Mouse (Mus musculus): Measurements from ENCODE around the gene Ank2. TPM values are rescaled to one million over a fixed set of nuclear protein-coding genes. Genes with fewer than 3 reads are reported as not detected.

The Ank2 gene
- polyA plus RNA-seq, 1 experiment: 1.1 TPM

- no peaks in the 10 kb centered on the region for H3K27me3 ChIP-seq (ENCODE audit: control insufficient read depth, insufficient read depth, low read length)
- TF ChIP-seq CTCF (IDR thresholded peaks at IDR 0.05; ENCODE audit: extremely low read depth, insufficient read length, insufficient replicate concordance, low read depth, low read length) (no peak), POLR2A (IDR thresholded peaks at IDR 0.05; ENCODE audit: low read depth, low read length) (no peak)
- H3K36me3 ChIP-seq (ENCODE audit: control insufficient read depth, insufficient read depth, low read length): no peaks in the 10 kb centered on the region
- H3K27ac ChIP-seq (ENCODE audit: insufficient read depth, low read depth, low read length): no peak overlapping the region
- H3K4me3 ChIP-seq (ENCODE audit: low read depth, low read length): no peak overlapping the region
- no peaks in the 10 kb centered on the region for H3K4me1 ChIP-seq (ENCODE audit: control insufficient read depth, insufficient read depth, insufficient read length, low read length)
Measured at GRCm38 (mm10) chr3:127280376-127280775, 218.8 kb downstream of the Ank2 start.

GRCm38 (mm10) chr3:127275953-127276352 lies 223.2 kb downstream of the Ank2 start:
- H3K36me3 ChIP-seq (ENCODE audit: control insufficient read depth, insufficient read depth, low read length): no peaks in the 10 kb centered on the region
- no peak overlapping the region for H3K4me3 ChIP-seq (ENCODE audit: low read depth, low read length)
- no peak overlapping the region for H3K27ac ChIP-seq (ENCODE audit: insufficient read depth, low read depth, low read length)
- TF ChIP-seq CTCF (IDR thresholded peaks at IDR 0.05; ENCODE audit: extremely low read depth, insufficient read length, insufficient replicate concordance, low read depth, low read length): no peak
- TF ChIP-seq POLR2A (IDR thresholded peaks at IDR 0.05; ENCODE audit: low read depth, low read length): no peak
- 71% methylated on average over 6 of the region's 6 CpGs for WGBS
- H3K4me1 ChIP-seq (ENCODE audit: control insufficient read depth, insufficient read depth, insufficient read length, low read length): no peaks in the 10 kb centered on the region
- H3K27me3 ChIP-seq (ENCODE audit: control insufficient read depth, insufficient read depth, low read length): no peaks in the 10 kb centered on the region

- WGBS: 91% methylated on average over 12 of the region's 12 CpGs
Measured at GRCm38 (mm10) chr3:127272801-127273200, 226.3 kb downstream of the Ank2 start.

GRCm38 (mm10) chr3:127269616-127270015 lies 229.5 kb downstream of the Ank2 start:
- H3K27ac ChIP-seq (ENCODE audit: insufficient read depth, low read depth, low read length): no peak overlapping the region
- WGBS: 82% methylated on average over 14 of the region's 14 CpGs
- H3K4me3 ChIP-seq (ENCODE audit: low read depth, low read length): no peak overlapping the region
- no peaks in the 10 kb centered on the region for H3K27me3 ChIP-seq (ENCODE audit: control insufficient read depth, insufficient read depth, low read length)
- TF ChIP-seq POLR2A (IDR thresholded peaks at IDR 0.05; ENCODE audit: low read depth, low read length) (no peak), CTCF (IDR thresholded peaks at IDR 0.05; ENCODE audit: extremely low read depth, insufficient read length, insufficient replicate concordance, low read depth, low read length) (no peak)
- H3K4me1 ChIP-seq (ENCODE audit: control insufficient read depth, insufficient read depth, insufficient read length, low read length): no peaks in the 10 kb centered on the region
- no peaks in the 10 kb centered on the region for H3K36me3 ChIP-seq (ENCODE audit: control insufficient read depth, insufficient read depth, low read length)

More at GRCm38 (mm10) chr3:127272801-127273200, 226.3 kb downstream of the Ank2 start:
- H3K4me3 ChIP-seq (ENCODE audit: low read depth, low read length): no peak overlapping the region
- no peak overlapping the region for H3K27ac ChIP-seq (ENCODE audit: insufficient read depth, low read depth, low read length)
- H3K27me3 ChIP-seq (ENCODE audit: control insufficient read depth, insufficient read depth, low read length): no peaks in the 10 kb centered on the region
- H3K4me1 ChIP-seq (ENCODE audit: control insufficient read depth, insufficient read depth, insufficient read length, low read length): no peaks in the 10 kb centered on the region
- TF ChIP-seq POLR2A (IDR thresholded peaks at IDR 0.05; ENCODE audit: low read depth, low read length) (no peak), CTCF (IDR thresholded peaks at IDR 0.05; ENCODE audit: extremely low read depth, insufficient read length, insufficient replicate concordance, low read depth, low read length) (no peak)
- no peaks in the 10 kb centered on the region for H3K36me3 ChIP-seq (ENCODE audit: control insufficient read depth, insufficient read depth, low read length)

- TF ChIP-seq POLR2A (IDR thresholded peaks at IDR 0.05; ENCODE audit: low read depth, low read length): no peak
- no peak for TF ChIP-seq CTCF (IDR thresholded peaks at IDR 0.05; ENCODE audit: extremely low read depth, insufficient read length, insufficient replicate concordance, low read depth, low read length)
- H3K4me3 ChIP-seq (ENCODE audit: low read depth, low read length): no peak overlapping the region
- H3K36me3 ChIP-seq (ENCODE audit: control insufficient read depth, insufficient read depth, low read length): no peaks in the 10 kb centered on the region
- WGBS: 62% methylated on average over 6 of the region's 6 CpGs
- no peak overlapping the region for H3K27ac ChIP-seq (ENCODE audit: insufficient read depth, low read depth, low read length)
- no peaks in the 10 kb centered on the region for H3K4me1 ChIP-seq (ENCODE audit: control insufficient read depth, insufficient read depth, insufficient read length, low read length)
- no peaks in the 10 kb centered on the region for H3K27me3 ChIP-seq (ENCODE audit: control insufficient read depth, insufficient read depth, low read length)
Measured at GRCm38 (mm10) chr3:127267846-127268245, 231.3 kb downstream of the Ank2 start.

GRCm38 (mm10) chr3:127265732-127266131 lies 233.4 kb downstream of the Ank2 start:
- WGBS: 60% methylated on average over 5 of the region's 5 CpGs
- Histone ChIP-seq H3K4me1 (ENCODE audit: control insufficient read depth, insufficient read depth, insufficient read length, low read length) (no peaks in the 10 kb centered on the region), H3K27ac (ENCODE audit: insufficient read depth, low read depth, low read length) (no peak overlapping the region), H3K27me3 (ENCODE audit: control insufficient read depth, insufficient read depth, low read length) (no peaks in the 10 kb centered on the region; the same call in 1 of the 2 replicates), H3K36me3 (ENCODE audit: control insufficient read depth, insufficient read depth, low read length) (no peaks in the 10 kb centered on the region), H3K4me3 (ENCODE audit: low read depth, low read length) (no peak overlapping the region)
- TF ChIP-seq POLR2A (IDR thresholded peaks at IDR 0.05; ENCODE audit: low read depth, low read length) (no peak), CTCF (IDR thresholded peaks at IDR 0.05; ENCODE audit: extremely low read depth, insufficient read length, insufficient replicate concordance, low read depth, low read length) (no peak)

GRCm38 (mm10) chr3:127265182-127265581 lies 234.0 kb downstream of the Ank2 start:
- no peaks in the 10 kb centered on the region for H3K4me1 ChIP-seq (ENCODE audit: control insufficient read depth, insufficient read depth, insufficient read length, low read length)
- H3K27me3 ChIP-seq (ENCODE audit: control insufficient read depth, insufficient read depth, low read length): no peaks in the 10 kb centered on the region; the same call in 1 of the 2 replicates
- TF ChIP-seq POLR2A (IDR thresholded peaks at IDR 0.05; ENCODE audit: low read depth, low read length) (no peak), CTCF (IDR thresholded peaks at IDR 0.05; ENCODE audit: extremely low read depth, insufficient read length, insufficient replicate concordance, low read depth, low read length) (no peak)
- H3K27ac ChIP-seq (ENCODE audit: insufficient read depth, low read depth, low read length): no peak overlapping the region
- H3K4me3 ChIP-seq (ENCODE audit: low read depth, low read length): no peak overlapping the region
- no peaks in the 10 kb centered on the region for H3K36me3 ChIP-seq (ENCODE audit: control insufficient read depth, insufficient read depth, low read length)
- 68% methylated on average over 3 of the region's 3 CpGs for WGBS

Data from small intestine, adult 2 months (tissue).